Mouse (Mus musculus) limb, embryonic 11.5 days (tissue): ENCODE data around the gene Gm44511. TPM values are rescaled to one million over a fixed set of nuclear protein-coding genes. Genes with fewer than 3 reads are reported as not detected.

ENCODE experiments used
- polyA plus RNA-seq: library from polyadenylated mRNA; unstranded; fragments of >200 nt; fragmentation: Nextera tagmentation; extraction: Ambion mirVana; gene quantifications from 2 replicates; pipeline ENCODE4 v1.2.1, GENCODE M21; 2014

Gene Gm44511
- polyA plus RNA-seq, 1 experiment from 2014 or later = not detected

Other genes starting within 250 kb of the Gm44511 start
- not detected in 2 replicates for gene A2ml1, start 244.7 kb downstream of the Gm44511 start, polyA plus RNA-seq
- gene Klrb1a, start 202.8 kb downstream of the Gm44511 start, polyA plus RNA-seq = not detected in 2 replicates
- gene Clec2h, start 163.9 kb downstream of the Gm44511 start, polyA plus RNA-seq = not detected in 2 replicates
- not detected in 2 replicates for gene Klrb1, start 103.3 kb downstream of the Gm44511 start, polyA plus RNA-seq
- not detected in 2 replicates for gene Klrb1c, start 37.1 kb downstream of the Gm44511 start, polyA plus RNA-seq
- gene Klrb1b, start within 50 bp of the Gm44511 start, polyA plus RNA-seq = not detected in 2 replicates
- not detected in 2 replicates for gene Clec2i, start 61.3 kb upstream of the Gm44511 start, polyA plus RNA-seq
- gene BC035044, start 64.8 kb upstream of the Gm44511 start, polyA plus RNA-seq = 0.58 and 0.96 TPM in 2 replicates
- not detected in 2 replicates for gene Clec2g, start 108.1 kb upstream of the Gm44511 start, polyA plus RNA-seq
- gene Klrb1f, start 219.6 kb upstream of the Gm44511 start, polyA plus RNA-seq = 0.11 TPM in 1 of 2 replicates, not detected in the other